Mouse (Mus musculus): Measurements from ENCODE around the gene Gm42791.

Gene Gm42791

GRCm38 (mm10) chr5:148982396-148982795, 12.6 kb downstream of the Gm42791 start:
- Histone ChIP-seq H3K36me3 (ENCODE audit: insufficient read depth, low read length) (no peaks in the 10 kb centered on the region), H3K27me3 (ENCODE audit: insufficient read depth, low read length) (no peaks in the 10 kb centered on the region), H3K9me3 (ENCODE audit: low read length) (peaks cover 6% of the 10 kb centered on the region; the same call in 1 of the 2 replicates), H3K4me1 (replicated peaks; ENCODE audit: low read depth, low read length) (peaks cover 62% of the 10 kb centered on the region), H3K4me3 (replicated peaks; ENCODE audit: low read length) (no peak overlapping the region)
- TF ChIP-seq POU5F1 (IDR thresholded peaks at IDR 0.05; ENCODE audit: borderline replicate concordance, low read length) (no peak), CTCF (conservative IDR thresholded peaks at IDR 0.05; ENCODE audit: low read length) (no peak), NANOG (IDR thresholded peaks at IDR 0.05; ENCODE audit: borderline replicate concordance, low read length) (no peak)

GRCm38 (mm10) chr5:148980607-148981006, 14.3 kb downstream of the Gm42791 start:
- TF ChIP-seq CTCF (conservative IDR thresholded peaks at IDR 0.05; ENCODE audit: low read length): no peak
- no peak for TF ChIP-seq NANOG (IDR thresholded peaks at IDR 0.05; ENCODE audit: borderline replicate concordance, low read length)
- no peak for TF ChIP-seq POU5F1 (IDR thresholded peaks at IDR 0.05; ENCODE audit: borderline replicate concordance, low read length)
- Histone ChIP-seq H3K27me3 (ENCODE audit: insufficient read depth, low read length) (no peaks in the 10 kb centered on the region), H3K36me3 (ENCODE audit: insufficient read depth, low read length) (no peaks in the 10 kb centered on the region), H3K9me3 (ENCODE audit: low read length) (peaks cover 6% of the 10 kb centered on the region; the same call in 1 of the 2 replicates), H3K4me3 (replicated peaks; ENCODE audit: low read length) (no peak overlapping the region), H3K4me1 (replicated peaks; ENCODE audit: low read depth, low read length) (peaks cover 48% of the 10 kb centered on the region)

- Histone ChIP-seq H3K36me3 (ENCODE audit: insufficient read depth, low read length) (no peaks in the 10 kb centered on the region), H3K27me3 (ENCODE audit: insufficient read depth, low read length) (no peaks in the 10 kb centered on the region), H3K4me3 (replicated peaks; ENCODE audit: low read length) (no peak overlapping the region), H3K4me1 (replicated peaks; ENCODE audit: low read depth, low read length) (peaks cover 45% of the 10 kb centered on the region), H3K9me3 (ENCODE audit: low read length) (peaks cover under 1% of the 10 kb centered on the region; the same call in 1 of the 2 replicates)
- TF ChIP-seq CTCF (conservative IDR thresholded peaks at IDR 0.05; ENCODE audit: low read length): no peak
- TF ChIP-seq POU5F1 (IDR thresholded peaks at IDR 0.05; ENCODE audit: borderline replicate concordance, low read length): no peak
- TF ChIP-seq NANOG (IDR thresholded peaks at IDR 0.05; ENCODE audit: borderline replicate concordance, low read length): no peak
Measured at GRCm38 (mm10) chr5:148978458-148979165, 16.3 kb downstream of the Gm42791 start.

- Histone ChIP-seq H3K4me3 (replicated peaks; ENCODE audit: low read length) (no peak overlapping the region), H3K4me1 (replicated peaks; ENCODE audit: low read depth, low read length) (peaks cover 46% of the 10 kb centered on the region), H3K27me3 (ENCODE audit: insufficient read depth, low read length) (no peaks in the 10 kb centered on the region), H3K9me3 (ENCODE audit: low read length) (no peaks in the 10 kb centered on the region), H3K36me3 (ENCODE audit: insufficient read depth, low read length) (no peaks in the 10 kb centered on the region)
- TF ChIP-seq NANOG (IDR thresholded peaks at IDR 0.05; ENCODE audit: borderline replicate concordance, low read length) (no peak), CTCF (conservative IDR thresholded peaks at IDR 0.05; ENCODE audit: low read length) (no peak), POU5F1 (IDR thresholded peaks at IDR 0.05; ENCODE audit: borderline replicate concordance, low read length) (no peak)
Measured at GRCm38 (mm10) chr5:148977698-148978457, 17.1 kb downstream of the Gm42791 start.

GRCm38 (mm10) chr5:148976876-148977275, 18.1 kb downstream of the Gm42791 start:
- Histone ChIP-seq H3K4me1 (replicated peaks; ENCODE audit: low read depth, low read length) (peaks cover 44% of the 10 kb centered on the region), H3K36me3 (ENCODE audit: insufficient read depth, low read length) (no peaks in the 10 kb centered on the region), H3K4me3 (replicated peaks; ENCODE audit: low read length) (no peak overlapping the region), H3K9me3 (ENCODE audit: low read length) (no peaks in the 10 kb centered on the region), H3K27me3 (ENCODE audit: insufficient read depth, low read length) (no peaks in the 10 kb centered on the region)
- no peak for TF ChIP-seq CTCF (conservative IDR thresholded peaks at IDR 0.05; ENCODE audit: low read length)

GRCm38 (mm10) chr5:148975035-148975434, 19.9 kb downstream of the Gm42791 start:
- Histone ChIP-seq H3K36me3 (ENCODE audit: insufficient read depth, low read length) (no peaks in the 10 kb centered on the region), H3K4me3 (replicated peaks; ENCODE audit: low read length) (no peak overlapping the region), H3K4me1 (replicated peaks; ENCODE audit: low read depth, low read length) (peaks cover 39% of the 10 kb centered on the region), H3K9me3 (ENCODE audit: low read length) (no peaks in the 10 kb centered on the region), H3K27me3 (ENCODE audit: insufficient read depth, low read length) (no peaks in the 10 kb centered on the region)
- TF ChIP-seq POU5F1 (IDR thresholded peaks at IDR 0.05; ENCODE audit: borderline replicate concordance, low read length) (no peak), CTCF (conservative IDR thresholded peaks at IDR 0.05; ENCODE audit: low read length) (no peak), NANOG (IDR thresholded peaks at IDR 0.05; ENCODE audit: borderline replicate concordance, low read length) (no peak)

GRCm38 (mm10) chr5:148973019-148973668, 21.8 kb downstream of the Gm42791 start:
- Histone ChIP-seq H3K9me3 (ENCODE audit: low read length) (no peaks in the 10 kb centered on the region), H3K4me3 (replicated peaks; ENCODE audit: low read length) (no peak overlapping the region), H3K27me3 (ENCODE audit: insufficient read depth, low read length) (no peaks in the 10 kb centered on the region), H3K4me1 (replicated peaks; ENCODE audit: low read depth, low read length) (peaks cover 41% of the 10 kb centered on the region), H3K36me3 (ENCODE audit: insufficient read depth, low read length) (no peaks in the 10 kb centered on the region)
- TF ChIP-seq CTCF (conservative IDR thresholded peaks at IDR 0.05; ENCODE audit: low read length) (no peak), POU5F1 (IDR thresholded peaks at IDR 0.05; ENCODE audit: borderline replicate concordance, low read length) (no peak), NANOG (IDR thresholded peaks at IDR 0.05; ENCODE audit: borderline replicate concordance, low read length) (no peak)

- Histone ChIP-seq H3K36me3 (ENCODE audit: insufficient read depth, low read length) (no peaks in the 10 kb centered on the region), H3K9me3 (ENCODE audit: low read length) (no peaks in the 10 kb centered on the region)
- no peak for TF ChIP-seq NANOG (IDR thresholded peaks at IDR 0.05; ENCODE audit: borderline replicate concordance, low read length)
- no peak for TF ChIP-seq POU5F1 (IDR thresholded peaks at IDR 0.05; ENCODE audit: borderline replicate concordance, low read length)
- no peak for TF ChIP-seq CTCF (conservative IDR thresholded peaks at IDR 0.05; ENCODE audit: low read length)
Measured at GRCm38 (mm10) chr5:148972167-148972566, 22.8 kb downstream of the Gm42791 start.

More at GRCm38 (mm10) chr5:148972167-148972566, 22.8 kb downstream of the Gm42791 start:
- Histone ChIP-seq H3K4me1 (replicated peaks; ENCODE audit: low read depth, low read length) (peaks cover 42% of the 10 kb centered on the region), H3K4me3 (replicated peaks; ENCODE audit: low read length) (no peak overlapping the region), H3K27me3 (ENCODE audit: insufficient read depth, low read length) (0 out of 2 replicates have a peak, but pooled peaks cover under 1% of the 10 kb centered on the region)

All from E14TG2a.4 (cell line).